Mouse (Mus musculus): ENCODE measurements around the gene Asb11.

DNA sequence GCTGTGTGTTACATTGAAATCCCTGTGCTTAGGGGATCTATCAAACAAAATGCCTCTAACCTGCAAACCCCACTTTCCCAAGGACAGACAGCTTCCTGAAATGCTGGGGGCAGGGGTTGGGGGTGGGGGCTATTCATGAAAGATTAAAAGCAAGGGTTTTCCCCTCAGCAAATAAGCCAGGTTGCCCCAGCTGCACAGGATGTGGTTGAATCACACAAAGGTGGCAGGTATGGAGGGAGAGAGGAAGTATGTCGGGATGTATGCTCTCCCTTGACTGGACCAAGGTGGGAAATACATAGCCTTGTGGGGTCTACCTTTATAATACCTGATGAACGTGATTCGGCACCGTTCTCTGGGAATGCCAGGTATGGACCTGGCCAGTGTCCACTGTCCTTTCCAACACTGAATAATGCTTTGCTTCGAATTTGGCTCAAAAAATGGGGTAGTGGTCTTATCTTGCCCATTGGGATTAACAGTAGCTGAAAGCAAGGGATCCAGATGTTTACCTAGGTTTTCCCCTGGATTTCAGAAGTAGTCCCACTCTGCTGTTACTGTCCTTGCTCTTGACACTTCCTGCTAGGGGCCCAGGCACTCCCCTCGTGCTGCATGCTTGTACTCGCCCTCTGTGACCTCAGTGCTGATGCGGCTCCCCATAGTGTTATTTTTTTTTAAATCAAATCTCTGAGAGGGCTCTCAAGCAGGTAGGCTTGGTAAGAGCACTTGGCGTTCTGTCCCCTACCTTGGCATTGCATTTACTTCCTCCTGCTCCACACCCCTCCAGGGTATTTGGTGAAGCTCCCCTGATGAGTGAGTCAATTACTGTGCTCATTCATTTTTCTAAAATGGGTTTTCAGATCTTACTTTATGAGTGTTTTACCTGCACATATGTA lies 30.4 kb upstream of the Asb11 start:
- TF ChIP-seq ZC3H11A (IDR thresholded peaks at IDR 0.05; ENCODE audit: low read depth, low read length) (no peak), MXI1 (IDR thresholded peaks at IDR 0.05; ENCODE audit: low read depth, low read length) (no peak), POLR2A (IDR thresholded peaks at IDR 0.05; ENCODE audit: control insufficient read depth in 1 of 2, insufficient read depth in 1 of 2, low read depth in 1 of 2, low read length in 2 of 2, poor library complexity in 1 of 2) (no peak), MYC (IDR thresholded peaks at IDR 0.05; ENCODE audit: low read depth, low read length) (no peak), EP300 (IDR thresholded peaks at IDR 0.05; ENCODE audit: low read depth in 1 of 2, low read length in 2 of 2) (no peak), ETS1 (IDR thresholded peaks at IDR 0.05; ENCODE audit: low read depth, low read length) (no peak), MAFK (IDR thresholded peaks at IDR 0.05; ENCODE audit: borderline replicate concordance, low read depth, low read length) (no peak), GATA1 (IDR thresholded peaks at IDR 0.05; ENCODE audit: low read depth, low read length) (no peak), CTCF (IDR thresholded peaks at IDR 0.05 in 2 of 3, conservative IDR thresholded peaks at IDR 0.05 in 1 of 3; ENCODE audit: control insufficient read depth in 1 of 3, insufficient read depth in 1 of 3, low read depth in 2 of 3, low read length in 3 of 3, poor library complexity in 1 of 3, severe bottlenecking in 1 of 3) (no peak), NRF1 (IDR thresholded peaks at IDR 0.05; ENCODE audit: insufficient read depth, low read depth, low read length, poor library complexity, severe bottlenecking) (no peak), BHLHE40 (IDR thresholded peaks at IDR 0.05; ENCODE audit: borderline replicate concordance, low read depth, low read length) (no peak), SIN3A (IDR thresholded peaks at IDR 0.05; ENCODE audit: low read length) (no peak), ZKSCAN1 (IDR thresholded peaks at IDR 0.05; ENCODE audit: low read depth, low read length) (no peak), E2F4 (IDR thresholded peaks at IDR 0.05; ENCODE audit: borderline replicate concordance, low read depth, low read length) (no peak)
